Mouse (Mus musculus) lung, adult 2 months (tissue): ENCODE data around the gene Klhdc7a.

ENCODE experiments used
- CTCF ChIP-seq: fragments of 200-500 bp; IDR thresholded peaks from 2 replicates; pipeline ENCODE4 v1.5.1; 2011; ENCODE audit warnings: mild to moderate bottlenecking, low read length, control low read depth; ENCODE audit not compliant: insufficient read depth
- POLR2A ChIP-seq: fragments of 200-500 bp; IDR thresholded peaks from 2 replicates; pipeline ENCODE4 v1.6.1; 2011; ENCODE audit warnings: low read depth, mild to moderate bottlenecking, control low read depth, low read length, borderline replicate concordance; ENCODE audit errors: extremely low read depth

GRCm38 (mm10) chr4:140002069-140002468, 34.2 kb upstream of the Klhdc7a start:
- TF ChIP-seq CTCF: no peak
- no peak for TF ChIP-seq POLR2A
